Mouse (Mus musculus) heart, embryonic 13.5 days (tissue): Measurements from ENCODE around the gene Lin54. TPM values are rescaled to one million over a fixed set of nuclear protein-coding genes. Genes with fewer than 3 reads are reported as not detected.

Source experiments
- ATAC-seq: fragments of 200-750 bp; cut with Nextera tagmentation; 2 replicates; pipeline ENCODE4 v1.8.0; 2017; ENCODE audit warnings: moderate TSS enrichment; ENCODE audit not compliant: insufficient number of reproducible peaks, low FRiP score, low TSS enrichment; ENCODE audit errors: extremely low read depth
- H3K27ac ChIP-seq: fragments of 300-500 bp; sonication (generic); replicated peaks from 2 replicates; pipeline ENCODE4 v1.5.1; 2015; ENCODE audit warnings: moderate library complexity, mild to moderate bottlenecking, inconsistent platforms
- H3K27me3 ChIP-seq: fragments of 300-500 bp; sonication (generic); replicated peaks from 2 replicates; pipeline ENCODE4 v1.6.1; 2015; ENCODE audit warnings: mild to moderate bottlenecking, inconsistent platforms
- H3K36me3 ChIP-seq: fragments of 300-500 bp; sonication (generic); 2 replicates; pipeline ENCODE4 v1.6.1; 2015; ENCODE audit warnings: mild to moderate bottlenecking, inconsistent platforms
- H3K4me1 ChIP-seq: fragments of 300-500 bp; sonication (generic); 2 replicates; pipeline ENCODE4 v1.6.1; 2015; ENCODE audit warnings: inconsistent platforms
- H3K4me2 ChIP-seq: fragments of 300-500 bp; sonication (generic); 2 replicates; pipeline ENCODE4 v1.6.1; 2015; ENCODE audit warnings: inconsistent platforms, mild to moderate bottlenecking, moderate library complexity
- H3K4me3 ChIP-seq: fragments of 300-500 bp; sonication (generic); 2 replicates; pipeline ENCODE4 v1.5.1; 2015; ENCODE audit warnings: moderate library complexity, mild to moderate bottlenecking, inconsistent platforms
- H3K9ac ChIP-seq: fragments of 300-500 bp; sonication (generic); 2 replicates; pipeline ENCODE4 v1.6.1; 2015; ENCODE audit warnings: inconsistent platforms, mild to moderate bottlenecking, moderate library complexity
- H3K9me3 ChIP-seq: fragments of 300-500 bp; sonication (generic); 2 replicates; pipeline ENCODE4 v1.6.1; 2016; ENCODE audit warnings: inconsistent platforms
- WGBS: fragments of 180-500 bp; shearing (Covaris S2); methylation state at CpG from one replicate; pipeline ENCODE4 v1.1.7; 2015; ENCODE audit warnings: mixed read lengths; 5-methylcytosine and 5-hydroxymethylcytosine counted together
- polyA plus RNA-seq: library from polyadenylated mRNA; unstranded; fragments of >200 nt; fragmentation: Nextera tagmentation; extraction: Ambion mirVana; gene quantifications from 2 replicates; pipeline ENCODE4 v1.2.1, GENCODE M21; 2015

Gene Lin54
- polyA plus RNA-seq, 1 experiment from 2014 or later, result 9.0 TPM

GRCm38 (mm10) chr5:100520223-100520622 lies 19.8 kb upstream of the Lin54 start:
- Histone ChIP-seq H3K9me3 (no peaks in the 10 kb centered on the region), H3K4me3 (0 out of 2 replicates have a peak overlapping the region, but pooled peaks have one; percentile 6), H3K4me2 (peak overlapping the region; percentile 93), H3K36me3 (peaks cover 11% of the 10 kb centered on the region), H3K27ac (no peak overlapping the region), H3K4me1 (peaks cover 29% of the 10 kb centered on the region), H3K27me3 (peaks cover 13% of the 10 kb centered on the region), H3K9ac (0 out of 2 replicates have a peak overlapping the region, but pooled peaks have one; percentile 50)
- 84% methylated on average over 2 of the region's 2 CpGs for WGBS
- ATAC-seq, result no peak

- Histone ChIP-seq H3K4me3 (peak overlapping the region; percentile 94), H3K9ac (peak overlapping the region; percentile 94), H3K36me3 (peaks cover 6% of the 10 kb centered on the region; the same call in 1 of the 2 replicates), H3K4me1 (peaks cover 27% of the 10 kb centered on the region), H3K9me3 (no peaks in the 10 kb centered on the region), H3K4me2 (peak overlapping the region; percentile 93), H3K27me3 (peaks cover 20% of the 10 kb centered on the region), H3K27ac (peak overlapping the region; percentile 84)
- no peak for ATAC-seq
- WGBS, result 3% methylated on average over 5 of the region's 5 CpGs
These were observed 18.6 kb upstream of the Lin54 start for GRCm38 (mm10) chr5:100519027-100519411.

- Histone ChIP-seq H3K9me3 (no peaks in the 10 kb centered on the region), H3K27me3 (peaks cover 25% of the 10 kb centered on the region), H3K4me3 (peak within 1 kb of the TSS; percentile 94), H3K4me1 (peaks cover 27% of the 10 kb centered on the region), H3K36me3 (peaks cover 6% of the 10 kb centered on the region; the same call in 1 of the 2 replicates), H3K9ac (peak within 1 kb of the TSS; percentile 94), H3K27ac (peak within 1 kb of the TSS; percentile 84), H3K4me2 (peak within 1 kb of the TSS; percentile 93)
- WGBS, result under 1% methylated on average over 64 of the region's 64 CpGs
- peak; percentile 99 for ATAC-seq
These were observed 17.9 kb upstream of the Lin54 start, which contains the start of gene Cops4 for GRCm38 (mm10) chr5:100518049-100519026. TSS of gene Cops4 (plus strand) at chr5:100518309.

GRCm38 (mm10) chr5:100512576-100512975 lies 12.1 kb upstream of the Lin54 start:
- Histone ChIP-seq H3K9me3 (no peaks in the 10 kb centered on the region), H3K9ac (no peak overlapping the region), H3K4me3 (no peak overlapping the region), H3K4me2 (no peak overlapping the region), H3K36me3 (no peaks in the 10 kb centered on the region), H3K4me1 (peaks cover 4% of the 10 kb centered on the region; the same call in 1 of the 2 replicates), H3K27ac (no peak overlapping the region), H3K27me3 (peaks cover 25% of the 10 kb centered on the region)
- no peak for ATAC-seq

GRCm38 (mm10) chr5:100509247-100509646 lies 8.8 kb upstream of the Lin54 start:
- peaks cover 7% of the 10 kb centered on the region; the same call in 1 of the 2 replicates for H3K27me3 ChIP-seq
- no peak for ATAC-seq
- H3K9ac ChIP-seq, result no peak overlapping the region
- H3K4me3 ChIP-seq, result no peak overlapping the region
- H3K4me2 ChIP-seq, result no peak overlapping the region
- WGBS, result 57% methylated on average over 11 of the region's 11 CpGs
- H3K4me1 ChIP-seq, result no peaks in the 10 kb centered on the region
- no peaks in the 10 kb centered on the region for H3K36me3 ChIP-seq
- no peaks in the 10 kb centered on the region for H3K9me3 ChIP-seq
- H3K27ac ChIP-seq, result no peak overlapping the region

GRCm38 (mm10) chr5:100501267-100501666 lies 828 bp upstream of the Lin54 start:
- Histone ChIP-seq H3K27ac (no peak overlapping the region; the same call in 1 of the 2 replicates), H3K36me3 (no peaks in the 10 kb centered on the region), H3K4me2 (peak overlapping the region; percentile 89), H3K27me3 (no peaks in the 10 kb centered on the region; the same call in 1 of the 2 replicates), H3K4me1 (peaks cover 23% of the 10 kb centered on the region), H3K9ac (peak overlapping the region; percentile 80), H3K9me3 (no peaks in the 10 kb centered on the region), H3K4me3 (no peak overlapping the region; the same call in 1 of the 2 replicates)
- 72% methylated on average over 4 of the region's 4 CpGs for WGBS
- ATAC-seq, result no peak

- Histone ChIP-seq H3K27ac (peak overlapping the region; percentile 83), H3K36me3 (no peaks in the 10 kb centered on the region), H3K9me3 (no peaks in the 10 kb centered on the region), H3K27me3 (no peaks in the 10 kb centered on the region; the same call in 1 of the 2 replicates), H3K9ac (peak overlapping the region; percentile 90), H3K4me1 (peaks cover 25% of the 10 kb centered on the region), H3K4me2 (peak overlapping the region; percentile 89), H3K4me3 (peak overlapping the region; percentile 90)
- WGBS, result under 1% methylated on average over 38 of the region's 41 CpGs
- peak; percentile 21; the same call in 1 of the 2 replicates for ATAC-seq
These were observed 571 bp downstream of the Lin54 start for GRCm38 (mm10) chr5:100499831-100500304.

GRCm38 (mm10) chr5:100499243-100499642 lies 1.2 kb downstream of the Lin54 start:
- H3K4me1 ChIP-seq, result peaks cover 27% of the 10 kb centered on the region
- H3K27me3 ChIP-seq, result no peaks in the 10 kb centered on the region; the same call in 1 of the 2 replicates
- H3K36me3 ChIP-seq, result no peaks in the 10 kb centered on the region
- peak overlapping the region; percentile 90 for H3K4me3 ChIP-seq
- H3K4me2 ChIP-seq, result peak overlapping the region; percentile 89
- WGBS, result 24% methylated on average over 2 of the region's 2 CpGs
- H3K27ac ChIP-seq, result peak overlapping the region; percentile 83
- no peak for ATAC-seq
- no peaks in the 10 kb centered on the region for H3K9me3 ChIP-seq
- H3K9ac ChIP-seq, result peak overlapping the region; percentile 90

- H3K27ac ChIP-seq, result peak overlapping the region; percentile 83
- H3K4me3 ChIP-seq, result peak overlapping the region; percentile 90
- peak; percentile 58 for ATAC-seq
- under 1% methylated on average over 46 of the region's 46 CpGs for WGBS
- peak overlapping the region; percentile 89 for H3K4me2 ChIP-seq
- H3K27me3 ChIP-seq, result no peaks in the 10 kb centered on the region
- no peaks in the 10 kb centered on the region for H3K36me3 ChIP-seq
- peaks cover 27% of the 10 kb centered on the region for H3K4me1 ChIP-seq
- peak overlapping the region; percentile 90 for H3K9ac ChIP-seq
- no peaks in the 10 kb centered on the region for H3K9me3 ChIP-seq
These were observed 1.8 kb downstream of the Lin54 start for GRCm38 (mm10) chr5:100498436-100499180.

GRCm38 (mm10) chr5:100491704-100492103 lies 8.7 kb downstream of the Lin54 start:
- H3K27ac ChIP-seq, result no peak overlapping the region
- no peak for ATAC-seq
- H3K9me3 ChIP-seq, result no peaks in the 10 kb centered on the region
- H3K4me2 ChIP-seq, result no peak overlapping the region
- H3K4me3 ChIP-seq, result no peak overlapping the region
- H3K4me1 ChIP-seq, result peaks cover 31% of the 10 kb centered on the region
- no peak overlapping the region for H3K9ac ChIP-seq
- 0 out of 2 replicates have a peak, but pooled peaks cover 3% of the 10 kb centered on the region for H3K36me3 ChIP-seq
- 46% methylated on average over 4 of the region's 4 CpGs for WGBS
- no peaks in the 10 kb centered on the region for H3K27me3 ChIP-seq

- WGBS, result 67% methylated on average over 2 of the region's 2 CpGs
- no peaks in the 10 kb centered on the region for H3K27me3 ChIP-seq
- no peak overlapping the region for H3K4me3 ChIP-seq
- no peak overlapping the region for H3K4me2 ChIP-seq
- H3K27ac ChIP-seq, result no peak overlapping the region
- no peak overlapping the region for H3K9ac ChIP-seq
- peaks cover 11% of the 10 kb centered on the region for H3K36me3 ChIP-seq
- H3K4me1 ChIP-seq, result peaks cover 26% of the 10 kb centered on the region
- no peaks in the 10 kb centered on the region for H3K9me3 ChIP-seq
- ATAC-seq, result no peak
These were observed 11.1 kb downstream of the Lin54 start for GRCm38 (mm10) chr5:100489340-100489739.
